Mouse (Mus musculus) spleen, adult 2 months (tissue): ENCODE results near the gene Efna3.

Experiments used
- CTCF ChIP-seq: fragments of 200-500 bp; IDR thresholded peaks from 2 replicates; pipeline ENCODE4 v1.5.1; 2011; ENCODE audit warnings: mild to moderate bottlenecking, inconsistent platforms; ENCODE audit not compliant: insufficient read depth, insufficient read length, insufficient replicate concordance; ENCODE audit errors: extremely low read depth
- POLR2A ChIP-seq: fragments of 200-500 bp; IDR thresholded peaks from 2 replicates; pipeline ENCODE4 v1.6.1; 2011; ENCODE audit warnings: low read depth, low read length, inconsistent platforms

- TF ChIP-seq CTCF (no peak), POLR2A (no peak)
These were observed 5.9 kb upstream of the Efna3 start for GRCm38 (mm10) chr3:89328623-89329022.
